In genomic region chr12:80458033-80458432, GRCm38 (mm10) we compare ENCODE assay signal across 20 mouse cellular contexts. TPM values are rescaled to one million over a fixed set of nuclear protein-coding genes. Genes with fewer than 3 reads are reported as not detected.
DNase-seq lines count a peak whose midpoint lies in the region; ATAC-seq and TF ChIP-seq lines count a peak whose summit lies in the region.
"Had no signal": no experiment of that assay in that cellular context is flagged by ENCODE, and none has a peak within 500 bp of the region (broad histone marks: within the 10 kb centered on the region; RNA-seq: fewer than 3 reads in every experiment).

No protein-coding gene starts in this region.

- no peak for ATAC-seq in forebrain, embryonic 13.5 days
- no peak for ATAC-seq in limb, embryonic 14.5 days (ENCODE audit: low FRiP score, low read depth)
- peak; percentile 47 for ATAC-seq in lung, postnatal 0 days
- ATAC-seq: forebrain, embryonic 15.5 days; forebrain, postnatal 0 days had no signal

- no peak overlapping the region for H3K4me3 ChIP-seq in forebrain, embryonic 10.5 days
- no peak overlapping the region for H3K4me3 ChIP-seq in forebrain, embryonic 13.5 days
- no peak overlapping the region for H3K4me3 ChIP-seq in limb, embryonic 14.5 days (replicated peaks; ENCODE audit: low read length)
- H3K4me3 ChIP-seq in limb, embryonic 10.5 days, result no peak overlapping the region
- H3K4me3 ChIP-seq in lung, postnatal 0 days (ENCODE audit: low read depth, low read length), result no peak overlapping the region
- no peak overlapping the region for H3K4me3 ChIP-seq in lung, adult 2 months (replicated peaks; ENCODE audit: extremely low read depth, low read depth, low read length)
- H3K4me3 ChIP-seq: embryonic facial prominence, embryonic 13.5 days; forebrain, embryonic 12.5 days; forebrain, embryonic 15.5 days had no signal

- 77% methylated on average over 5 of the region's 5 CpGs for WGBS in forebrain, embryonic 10.5 days
- 61% methylated on average over 5 of the region's 5 CpGs for WGBS in forebrain, embryonic 13.5 days
- WGBS in limb, embryonic 14.5 days, result 78% methylated on average over 5 of the region's 5 CpGs
- WGBS in limb, embryonic 10.5 days, result 87% methylated on average over 5 of the region's 5 CpGs
- whole genome bisulfite sequencing in lung, postnatal 0 days, result 70% methylated on average over 5 of the region's 5 CpGs
- 72% methylated on average over 5 of the region's 5 CpGs for whole genome bisulfite sequencing in lung, adult 2 months

- no peak for TF ChIP-seq POLR2A in limb, embryonic 14.5 days (IDR thresholded peaks at IDR 0.05; ENCODE audit: borderline replicate concordance, extremely low read depth, insufficient read depth, insufficient read length)
- no peak for TF ChIP-seq POLR2A in lung, adult 2 months (IDR thresholded peaks at IDR 0.05; ENCODE audit: borderline replicate concordance, extremely low read depth, low read depth, low read length)

- no peak for TF ChIP-seq EP300 in lung, postnatal 0 days (IDR thresholded peaks at IDR 0.05)

- no peak overlapping the region for H3K27ac ChIP-seq in forebrain, embryonic 10.5 days
- H3K27ac ChIP-seq in forebrain, embryonic 13.5 days, result no peak overlapping the region
- H3K27ac ChIP-seq in limb, embryonic 14.5 days (replicated peaks; ENCODE audit: low read depth, low read length), result no peak overlapping the region
- H3K27ac ChIP-seq in limb, embryonic 10.5 days, result no peak overlapping the region
- no peak overlapping the region for H3K27ac ChIP-seq in lung, postnatal 0 days (ENCODE audit: low read length)
- H3K27ac ChIP-seq: embryonic facial prominence, embryonic 13.5 days; forebrain, embryonic 12.5 days; forebrain, embryonic 15.5 days had no signal

- no peak for TF ChIP-seq CTCF in lung, postnatal 0 days (IDR thresholded peaks at IDR 0.05)
- TF ChIP-seq CTCF in lung, adult 2 months (IDR thresholded peaks at IDR 0.05; ENCODE audit: insufficient read depth, low read length), result no peak

- no peaks in the 10 kb centered on the region for H3K36me3 ChIP-seq in forebrain, embryonic 10.5 days (replicated peaks)
- H3K36me3 ChIP-seq in forebrain, embryonic 13.5 days (ENCODE audit: poor library complexity, severe bottlenecking), result no peaks in the 10 kb centered on the region
- no peaks in the 10 kb centered on the region for H3K36me3 ChIP-seq in limb, embryonic 14.5 days (ENCODE audit: control insufficient read depth, insufficient read depth, low read length)
- no peaks in the 10 kb centered on the region for H3K36me3 ChIP-seq in limb, embryonic 10.5 days
- H3K36me3 ChIP-seq in lung, postnatal 0 days (ENCODE audit: insufficient read depth, low read length), result no peaks in the 10 kb centered on the region
- H3K36me3 ChIP-seq: embryonic facial prominence, embryonic 13.5 days; forebrain, embryonic 12.5 days; forebrain, embryonic 15.5 days had no signal

- no peaks in the 10 kb centered on the region; the same call in 1 of the 2 replicates for H3K9me3 ChIP-seq in forebrain, embryonic 10.5 days
- H3K9me3 ChIP-seq in forebrain, embryonic 13.5 days (replicated peaks), result no peaks in the 10 kb centered on the region
- H3K9me3 ChIP-seq in limb, embryonic 14.5 days (ENCODE audit: control insufficient read depth, low read length), result no peaks in the 10 kb centered on the region
- H3K9me3 ChIP-seq in limb, embryonic 10.5 days (replicated peaks), result no peaks in the 10 kb centered on the region
- H3K9me3 ChIP-seq in lung, postnatal 0 days (ENCODE audit: low read length), result no peaks in the 10 kb centered on the region
- H3K9me3 ChIP-seq: embryonic facial prominence, embryonic 13.5 days; forebrain, embryonic 12.5 days; forebrain, embryonic 15.5 days had no signal

- no peaks in the 10 kb centered on the region for H3K27me3 ChIP-seq in forebrain, embryonic 10.5 days (ENCODE audit: poor library complexity, severe bottlenecking)
- no peaks in the 10 kb centered on the region for H3K27me3 ChIP-seq in forebrain, embryonic 13.5 days
- no peaks in the 10 kb centered on the region for H3K27me3 ChIP-seq in limb, embryonic 14.5 days (ENCODE audit: control insufficient read depth, insufficient read depth, low read length)
- no peaks in the 10 kb centered on the region for H3K27me3 ChIP-seq in limb, embryonic 10.5 days (ENCODE audit: low read depth, poor library complexity, severe bottlenecking)
- no peaks in the 10 kb centered on the region for H3K27me3 ChIP-seq in lung, postnatal 0 days (replicated peaks; ENCODE audit: insufficient read depth, low read length)
- H3K27me3 ChIP-seq: embryonic facial prominence, embryonic 13.5 days; forebrain, embryonic 15.5 days had no signal

- H3K9ac ChIP-seq in forebrain, embryonic 13.5 days, result no peak overlapping the region
- H3K9ac ChIP-seq in limb, embryonic 14.5 days (ENCODE audit: low read depth, low read length, severe bottlenecking), result no peak overlapping the region
- H3K9ac ChIP-seq in lung, postnatal 0 days (replicated peaks; ENCODE audit: low read depth), result no peak overlapping the region
- H3K9ac ChIP-seq: embryonic facial prominence, embryonic 13.5 days; forebrain, embryonic 12.5 days; forebrain, embryonic 15.5 days; forebrain, postnatal 0 days had no signal

- H3K4me2 ChIP-seq in forebrain, embryonic 13.5 days, result no peak overlapping the region
- no peak overlapping the region for H3K4me2 ChIP-seq in limb, embryonic 14.5 days (replicated peaks; ENCODE audit: low read depth, low read length, severe bottlenecking)
- no peak overlapping the region for H3K4me2 ChIP-seq in lung, postnatal 0 days (replicated peaks; ENCODE audit: low read depth, low read length)
- H3K4me2 ChIP-seq: embryonic facial prominence, embryonic 13.5 days; forebrain, embryonic 12.5 days; forebrain, embryonic 15.5 days had no signal

- DNase-seq in forebrain, embryonic 10.5 days (ENCODE audit: extremely low spot score, low spot score), result peak; percentile 11
- DNase-seq in limb, embryonic 14.5 days (ENCODE audit: low spot score), result peak; percentile 27
- no peak for DNase-seq in limb, embryonic 10.5 days (ENCODE audit: low spot score)
- DNase-seq in lung, postnatal 0 days (ENCODE audit: low spot score), result peak; percentile 73
- DNase-seq in lung, adult 2 months, result no peak
- peak; percentile 2 for DNase-seq in mesoderm, embryonic 11.5 days (ENCODE audit: low read depth, low spot score)
- no peak for DNase-seq in gastrocnemius, postnatal 25 days
- DNase-seq: adrenal gland, adult 2 months; adrenal gland, postnatal 10 days; adrenal gland, postnatal 25 days; cerebellum, adult 11-12 months; cerebellum, adult 2 months; cerebellum, adult 9-10 months; cerebellum, postnatal 10 days; cerebellum, postnatal 25 days; forebrain, postnatal 0 days had no signal

- H3K4me1 ChIP-seq in forebrain, embryonic 10.5 days, result peaks cover 7% of the 10 kb centered on the region
- no peaks in the 10 kb centered on the region for H3K4me1 ChIP-seq in forebrain, embryonic 13.5 days
- H3K4me1 ChIP-seq in limb, embryonic 14.5 days (ENCODE audit: control insufficient read depth, insufficient read depth, low read length), result no peaks in the 10 kb centered on the region
- no peaks in the 10 kb centered on the region for H3K4me1 ChIP-seq in limb, embryonic 10.5 days
- no peaks in the 10 kb centered on the region for H3K4me1 ChIP-seq in lung, postnatal 0 days (ENCODE audit: insufficient read depth, low read depth, low read length)
- H3K4me1 ChIP-seq in lung, adult 2 months (ENCODE audit: control insufficient read depth, insufficient read depth, low read length), result no peaks in the 10 kb centered on the region
- H3K4me1 ChIP-seq: embryonic facial prominence, embryonic 13.5 days; forebrain, embryonic 12.5 days; forebrain, embryonic 15.5 days had no signal

RNA-seq across cellular contexts. Expression of gene Exd2, which starts 4.9 kb away (rescaled TPM):
- polyA plus RNA-seq in forebrain, embryonic 10.5 days (2016; fragmentation: Nextera tagmentation; extraction: Ambion mirVana), result 31.9 and 33.5 TPM in 2 replicates
- polyA plus RNA-seq in forebrain, embryonic 13.5 days (2015; fragmentation: Nextera tagmentation; extraction: Ambion mirVana), result 52.6 and 53.8 TPM in 2 replicates
- 30.5 and 33.1 TPM in 2 replicates for polyA plus RNA-seq in limb, embryonic 14.5 days (2012; rRNA removed)
- 22.8 and 28.7 TPM in 2 replicates for polyA plus RNA-seq in limb, embryonic 14.5 days (2014; fragmentation: Nextera tagmentation; extraction: Ambion mirVana)
- polyA plus RNA-seq in limb, embryonic 10.5 days (2016; fragmentation: Nextera tagmentation; extraction: Ambion mirVana), result 25.9 and 29.7 TPM in 2 replicates
- polyA plus RNA-seq in lung, postnatal 0 days (2015; fragmentation: Nextera tagmentation; extraction: Ambion mirVana), result 10.6 and 14.1 TPM in 2 replicates
- 10.9 and 15.3 TPM in 2 replicates for polyA plus RNA-seq in lung, adult 2 months (2012; rRNA removed)
- total RNA-seq in gastrocnemius, postnatal 25 days (2021), result 10 to 100 TPM; 34.1 to 39.5 TPM

RNA-seq across cellular contexts. Expression of gene Dcaf5, which starts 21.6 kb away (rescaled TPM):
- 11.9 and 13.3 TPM in 2 replicates for polyA plus RNA-seq in forebrain, embryonic 10.5 days (2016; fragmentation: Nextera tagmentation; extraction: Ambion mirVana)
- polyA plus RNA-seq in forebrain, embryonic 13.5 days (2015; fragmentation: Nextera tagmentation; extraction: Ambion mirVana), result 16.1 and 19.5 TPM in 2 replicates
- 27.8 and 33.9 TPM in 2 replicates for polyA plus RNA-seq in limb, embryonic 14.5 days (2012; rRNA removed)
- polyA plus RNA-seq in limb, embryonic 14.5 days (2014; fragmentation: Nextera tagmentation; extraction: Ambion mirVana), result 13.9 and 15.6 TPM in 2 replicates
- 9.3 and 12.8 TPM in 2 replicates for polyA plus RNA-seq in limb, embryonic 10.5 days (2016; fragmentation: Nextera tagmentation; extraction: Ambion mirVana)
- polyA plus RNA-seq in lung, postnatal 0 days (2015; fragmentation: Nextera tagmentation; extraction: Ambion mirVana), result 7.7 and 8.3 TPM in 2 replicates
- 18.6 and 19.9 TPM in 2 replicates for polyA plus RNA-seq in lung, adult 2 months (2012; rRNA removed)
- total RNA-seq in gastrocnemius, postnatal 25 days (2021), result 10 to 100 TPM; 30.5 to 30.6 TPM

Comparison
In these comparisons a context has a peak if more than half of its experiments do, and no peak if none do; other contexts are left out.
1. DNase-seq: peak in forebrain, embryonic 10.5 days (single experiment), limb, embryonic 14.5 days (single experiment), lung, postnatal 0 days (single experiment) and mesoderm, embryonic 11.5 days (single experiment); none in limb, embryonic 10.5 days (single experiment), lung, adult 2 months (single experiment) and gastrocnemius, postnatal 25 days (single experiment).